Comparison of ENCODE assay signal across 16 mouse cellular contexts in genomic region chrX:36193951-36194350, GRCm38 (mm10). TPM values are rescaled to one million over a fixed set of nuclear protein-coding genes. Genes with fewer than 3 reads are reported as not detected.
A peak's percentile ranks its signal among the peaks of the same experiment; 100 is the strongest.
DNase-seq lines count a peak whose midpoint lies in the region; ATAC-seq and TF ChIP-seq lines count a peak whose summit lies in the region.
"Had no signal": no experiment of that assay in that cellular context is flagged by ENCODE, and none has a peak within 500 bp of the region (broad histone marks: within the 10 kb centered on the region; RNA-seq: fewer than 3 reads in every experiment).

No protein-coding gene starts in this region.

- H3K4me3 ChIP-seq in embryonic facial prominence, embryonic 11.5 days (ENCODE audit: low read depth, low read length) = no peak overlapping the region
- H3K4me3 ChIP-seq in embryonic facial prominence, embryonic 10.5 days = no peak overlapping the region
- H3K4me3 ChIP-seq in neural tube, embryonic 14.5 days (ENCODE audit: low read depth, low read length) = no peak overlapping the region
- no peak overlapping the region for H3K4me3 ChIP-seq in intestine, postnatal 0 days (ENCODE audit: low read depth, low read length)
- H3K4me3 ChIP-seq: myocyte had no signal

- no peak overlapping the region for H3K27ac ChIP-seq in embryonic facial prominence, embryonic 11.5 days (replicated peaks; ENCODE audit: low read depth, low read length)
- H3K27ac ChIP-seq in embryonic facial prominence, embryonic 10.5 days (replicated peaks) = no peak overlapping the region
- peak overlapping the region; percentile 66 for H3K27ac ChIP-seq in neural tube, embryonic 14.5 days (ENCODE audit: low read depth, low read length)
- H3K27ac ChIP-seq in intestine, postnatal 0 days (ENCODE audit: low read depth, low read length) = no peak overlapping the region

- no peaks in the 10 kb centered on the region for H3K4me1 ChIP-seq in embryonic facial prominence, embryonic 11.5 days (ENCODE audit: control insufficient read depth, insufficient read depth, low read length)
- H3K4me1 ChIP-seq in embryonic facial prominence, embryonic 10.5 days = peaks cover 17% of the 10 kb centered on the region
- no peaks in the 10 kb centered on the region; the same call in 1 of the 2 replicates for H3K4me1 ChIP-seq in neural tube, embryonic 14.5 days (ENCODE audit: control insufficient read depth, insufficient read depth, low read length)
- H3K4me1 ChIP-seq in intestine, postnatal 0 days (replicated peaks; ENCODE audit: control insufficient read depth, insufficient read depth, low read length) = no peaks in the 10 kb centered on the region

- H3K9ac ChIP-seq in embryonic facial prominence, embryonic 11.5 days (replicated peaks; ENCODE audit: low read length) = no peak overlapping the region
- no peak overlapping the region for H3K9ac ChIP-seq in neural tube, embryonic 14.5 days (replicated peaks; ENCODE audit: low read depth, low read length)
- no peak overlapping the region for H3K9ac ChIP-seq in intestine, postnatal 0 days (ENCODE audit: low read depth, low read length)

- TF ChIP-seq CTCF in intestine, postnatal 0 days (IDR thresholded peaks at IDR 0.05; ENCODE audit: low read depth) = no peak

- no peaks in the 10 kb centered on the region for H3K9me3 ChIP-seq in embryonic facial prominence, embryonic 11.5 days (replicated peaks; ENCODE audit: control insufficient read depth, low read length)
- no peaks in the 10 kb centered on the region for H3K9me3 ChIP-seq in embryonic facial prominence, embryonic 10.5 days
- no peaks in the 10 kb centered on the region for H3K9me3 ChIP-seq in neural tube, embryonic 14.5 days (ENCODE audit: control insufficient read depth, low read length)
- H3K9me3 ChIP-seq in intestine, postnatal 0 days (ENCODE audit: control insufficient read depth) = no peaks in the 10 kb centered on the region

- H3K4me2 ChIP-seq in embryonic facial prominence, embryonic 11.5 days (ENCODE audit: low read depth, low read length) = no peak overlapping the region
- no peak overlapping the region for H3K4me2 ChIP-seq in neural tube, embryonic 14.5 days (ENCODE audit: low read depth, low read length)
- H3K4me2 ChIP-seq in intestine, postnatal 0 days (replicated peaks; ENCODE audit: low read depth) = no peak overlapping the region
- H3K4me2 ChIP-seq: liver, embryonic 11.5 days had no signal

- WGBS in embryonic facial prominence, embryonic 11.5 days = 36% methylated on average over 6 of the region's 6 CpGs
- 40% methylated on average over 6 of the region's 6 CpGs for WGBS in embryonic facial prominence, embryonic 10.5 days
- WGBS in neural tube, embryonic 14.5 days = 23% methylated on average over 6 of the region's 6 CpGs
- WGBS in intestine, postnatal 0 days = 30% methylated on average over 6 of the region's 6 CpGs

- H3K36me3 ChIP-seq in embryonic facial prominence, embryonic 11.5 days (replicated peaks; ENCODE audit: control insufficient read depth, insufficient read depth, low read depth, low read length) = no peaks in the 10 kb centered on the region
- no peaks in the 10 kb centered on the region for H3K36me3 ChIP-seq in embryonic facial prominence, embryonic 10.5 days (replicated peaks)
- no peaks in the 10 kb centered on the region for H3K36me3 ChIP-seq in neural tube, embryonic 14.5 days (ENCODE audit: control insufficient read depth, insufficient read depth, low read length)
- no peaks in the 10 kb centered on the region for H3K36me3 ChIP-seq in intestine, postnatal 0 days (ENCODE audit: control insufficient read depth, insufficient read depth)

- DNase-seq in embryonic facial prominence, embryonic 11.5 days (ENCODE audit: low spot score) = peak; percentile 47
- no peak for DNase-seq in embryonic facial prominence, embryonic 10.5 days (ENCODE audit: low spot score)
- peak; percentile 25 for DNase-seq in retina, postnatal 1 day
- no peak for DNase-seq in retina, embryonic 14.5 days (ENCODE audit: low spot score)
- DNase-seq in thymus, postnatal 4 days = no peak
- DNase-seq: cerebellum, postnatal 14 days; heart, postnatal 14 days; kidney, adult 9 months; lung, postnatal 10 days; right cerebral cortex, postnatal 14 days had no signal

- H3K27me3 ChIP-seq in embryonic facial prominence, embryonic 11.5 days (ENCODE audit: control insufficient read depth, insufficient read depth, low read length) = no peaks in the 10 kb centered on the region
- peaks cover 38% of the 10 kb centered on the region for H3K27me3 ChIP-seq in embryonic facial prominence, embryonic 10.5 days (replicated peaks; ENCODE audit: low read depth, poor library complexity, severe bottlenecking)
- no peaks in the 10 kb centered on the region for H3K27me3 ChIP-seq in neural tube, embryonic 14.5 days (ENCODE audit: control insufficient read depth, insufficient read depth, low read length)
- H3K27me3 ChIP-seq in intestine, postnatal 0 days (replicated peaks; ENCODE audit: control insufficient read depth, insufficient read depth, low read length) = no peaks in the 10 kb centered on the region

- ATAC-seq in embryonic facial prominence, embryonic 11.5 days (replicated peaks; ENCODE audit: insufficient number of reproducible peaks, low FRiP score, low TSS enrichment, low read depth) = no peak
- ATAC-seq in megakaryocyte progenitor cell, adult 5-6 weeks (replicated peaks; ENCODE audit: poor library complexity) = peak; percentile 58
- peak; percentile 65 for ATAC-seq in neural tube, embryonic 14.5 days (ENCODE audit: low read depth)
- no peak for ATAC-seq in intestine, postnatal 0 days
- ATAC-seq: activated CD4-positive, CD25-positive, alpha-beta regulatory T cell, adult 4 months had no signal

RNA-seq across cellular contexts. Expression of gene Zcchc12, which starts 1.8 kb away (rescaled TPM):
- 16.3 and 16.6 TPM in 2 replicates for polyA plus RNA-seq in embryonic facial prominence, embryonic 11.5 days (2014; fragmentation: Nextera tagmentation; extraction: Ambion mirVana)
- 5.0 and 8.0 TPM in 2 replicates for polyA plus RNA-seq in embryonic facial prominence, embryonic 10.5 days (2016; fragmentation: Nextera tagmentation; extraction: Ambion mirVana)
- total RNA-seq in megakaryocyte progenitor cell, adult 5-6 weeks (2015) = 0.17 TPM in 1 of 2 replicates, not detected in the other
- 0.25 TPM in 1 of 2 replicates, not detected in the other for total RNA-seq in megakaryocyte progenitor cell, adult 5-6 weeks (2017)
- 195 and 260 TPM in 2 replicates for polyA plus RNA-seq in neural tube, embryonic 14.5 days (2014; fragmentation: Nextera tagmentation; extraction: Ambion mirVana)
- 12.0 and 12.3 TPM in 2 replicates for polyA plus RNA-seq in intestine, postnatal 0 days (2015; fragmentation: Nextera tagmentation; extraction: Ambion mirVana)

Comparison
In these comparisons a context has a peak if more than half of its experiments do, and no peak if none do; other contexts are left out.
1. DNase-seq: peak in embryonic facial prominence, embryonic 11.5 days (single experiment) and retina, postnatal 1 day (single experiment); none in embryonic facial prominence, embryonic 10.5 days (single experiment), retina, embryonic 14.5 days (single experiment) and thymus, postnatal 4 days (single experiment).
2. ATAC-seq: peak in megakaryocyte progenitor cell, adult 5-6 weeks (single experiment) and neural tube, embryonic 14.5 days (single experiment); none in embryonic facial prominence, embryonic 11.5 days (single experiment) and intestine, postnatal 0 days (single experiment).
3. RNA of gene Zcchc12, which starts 1.8 kb away (polyA plus RNA-seq): 195 to 260 TPM in neural tube, embryonic 14.5 days; 16.3 to 16.6 TPM in embryonic facial prominence, embryonic 11.5 days, 12.0 to 12.3 TPM in intestine, postnatal 0 days and 5.0 to 8.0 TPM in embryonic facial prominence, embryonic 10.5 days; every median in the first group is over 10 times any median in the second.